Comparison of ENCODE assay signal across 23 mouse cellular contexts in the genomic region with DNA sequence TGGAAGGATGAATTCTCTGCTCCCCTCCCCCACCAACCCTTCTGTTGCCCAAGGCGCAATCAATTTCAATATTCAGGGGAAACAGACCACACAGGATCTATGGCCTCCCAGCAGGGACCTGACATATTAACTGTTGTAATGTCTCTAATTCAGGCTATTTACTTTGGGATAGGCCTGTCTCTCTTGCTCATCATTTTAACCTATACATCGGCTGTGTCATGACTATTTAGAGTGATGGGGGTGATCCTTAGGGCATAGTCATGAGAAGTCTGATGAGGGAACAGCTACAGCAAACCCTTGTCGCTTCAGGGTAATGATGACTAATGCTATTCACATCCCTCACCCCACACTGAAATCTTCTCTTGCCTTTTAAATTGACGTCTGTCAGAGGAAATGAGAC.
DNase-seq lines count a peak whose midpoint lies in the region; ATAC-seq and TF ChIP-seq lines count a peak whose summit lies in the region.
"Had no signal": no experiment of that assay in that cellular context is flagged by ENCODE, and none has a peak within 500 bp of the region (broad histone marks: within the 10 kb centered on the region; RNA-seq: fewer than 3 reads in every experiment).

No protein-coding gene starts in this region.

- no peaks in the 10 kb centered on the region for H3K9me3 ChIP-seq in hindbrain, embryonic 13.5 days
- H3K9me3 ChIP-seq in hindbrain, embryonic 16.5 days (ENCODE audit: control insufficient read depth, low read length) = no peaks in the 10 kb centered on the region
- H3K9me3 ChIP-seq: embryonic facial prominence, embryonic 12.5 days; intestine, embryonic 15.5 days; liver, embryonic 13.5 days; stomach, embryonic 15.5 days had no signal

- no peaks in the 10 kb centered on the region for H3K27me3 ChIP-seq in hindbrain, embryonic 13.5 days
- H3K27me3 ChIP-seq in hindbrain, embryonic 16.5 days (replicated peaks; ENCODE audit: control insufficient read depth, insufficient read depth, low read length) = no peaks in the 10 kb centered on the region
- H3K27me3 ChIP-seq: embryonic facial prominence, embryonic 12.5 days; intestine, embryonic 15.5 days; liver, embryonic 13.5 days; stomach, embryonic 15.5 days had no signal

- no peaks in the 10 kb centered on the region for H3K36me3 ChIP-seq in hindbrain, embryonic 13.5 days
- no peaks in the 10 kb centered on the region for H3K36me3 ChIP-seq in hindbrain, embryonic 16.5 days (ENCODE audit: control insufficient read depth, insufficient read depth, low read length)
- H3K36me3 ChIP-seq: embryonic facial prominence, embryonic 12.5 days; intestine, embryonic 15.5 days; liver, embryonic 13.5 days; stomach, embryonic 15.5 days had no signal

- no peak overlapping the region for H3K27ac ChIP-seq in hindbrain, embryonic 13.5 days
- no peak overlapping the region for H3K27ac ChIP-seq in hindbrain, embryonic 16.5 days (ENCODE audit: low read depth, low read length)
- H3K27ac ChIP-seq: embryonic facial prominence, embryonic 12.5 days; intestine, embryonic 15.5 days; left cerebral cortex, adult 2 months; liver, embryonic 13.5 days; stomach, embryonic 15.5 days had no signal

- DNase-seq in brain, embryonic 14.5 days (ENCODE audit: low read depth) = peak; percentile 47
- peak; percentile 45 for DNase-seq in mesoderm, embryonic 11.5 days (ENCODE audit: low read depth, low spot score)
- DNase-seq in retina, embryonic 14.5 days (ENCODE audit: low spot score) = peak; percentile 63
- no peak for DNase-seq in lung, postnatal 36 days
- no peak for DNase-seq in cerebellum, adult 18-20 months
- DNase-seq: adrenal gland, adult 8-10 months; cerebellum, adult 9-10 months; gastrocnemius, postnatal 14 days; heart, adult 11 months; kidney, adult 8-10 months; kidney, postnatal 10 days; liver, embryonic 13.5 days; lung, adult 2 months; thymus, postnatal 25 days had no signal

- no peak for TF ChIP-seq CTCF in brain, embryonic 14.5 days (IDR thresholded peaks at IDR 0.05; ENCODE audit: borderline replicate concordance, extremely low read depth, insufficient read depth, insufficient read length)

- H3K4me1 ChIP-seq in hindbrain, embryonic 13.5 days (replicated peaks) = peaks cover 7% of the 10 kb centered on the region; the same call in 1 of the 2 replicates
- H3K4me1 ChIP-seq in hindbrain, embryonic 16.5 days (ENCODE audit: control insufficient read depth, insufficient read depth, low read depth, low read length) = no peaks in the 10 kb centered on the region
- H3K4me1 ChIP-seq: embryonic facial prominence, embryonic 12.5 days; intestine, embryonic 15.5 days; liver, embryonic 13.5 days; stomach, embryonic 15.5 days had no signal

- H3K4me3 ChIP-seq in hindbrain, embryonic 13.5 days = no peak overlapping the region
- no peak overlapping the region for H3K4me3 ChIP-seq in hindbrain, embryonic 16.5 days (ENCODE audit: low read length)
- H3K4me3 ChIP-seq: embryonic facial prominence, embryonic 12.5 days; erythroblast, embryonic 14.5 days; intestine, embryonic 15.5 days; left cerebral cortex, adult 2 months; liver, embryonic 13.5 days; stomach, embryonic 15.5 days had no signal

- 54% methylated on average over 4 of the region's 4 CpGs for WGBS in hindbrain, embryonic 13.5 days
- 48% methylated on average over 4 of the region's 4 CpGs for WGBS in hindbrain, embryonic 16.5 days

- TF ChIP-seq POLR2A in brain, embryonic 14.5 days (IDR thresholded peaks at IDR 0.05; ENCODE audit: borderline replicate concordance, extremely low read depth, insufficient read depth, insufficient read length, poor library complexity, severe bottlenecking) = no peak

- 0 out of 2 replicates have a peak, but pooled peaks have one; percentile 28 for ATAC-seq in hindbrain, embryonic 13.5 days (ENCODE audit: low FRiP score)
- ATAC-seq in hindbrain, embryonic 16.5 days = no peak
- ATAC-seq: forebrain, embryonic 16.5 days; intestine, embryonic 15.5 days had no signal

- no peak overlapping the region for H3K9ac ChIP-seq in hindbrain, embryonic 13.5 days
- no peak overlapping the region for H3K9ac ChIP-seq in hindbrain, embryonic 16.5 days (ENCODE audit: low read depth, low read length)
- H3K9ac ChIP-seq: embryonic facial prominence, embryonic 12.5 days; intestine, embryonic 15.5 days; liver, embryonic 13.5 days; stomach, embryonic 15.5 days had no signal

- no peak overlapping the region for H3K4me2 ChIP-seq in hindbrain, embryonic 13.5 days
- H3K4me2 ChIP-seq in hindbrain, embryonic 16.5 days (ENCODE audit: low read length) = no peak overlapping the region
- H3K4me2 ChIP-seq: embryonic facial prominence, embryonic 12.5 days; heart, embryonic 11.5 days; intestine, embryonic 15.5 days; liver, embryonic 13.5 days; stomach, embryonic 15.5 days had no signal

Comparison
In these comparisons a context has a peak if more than half of its experiments do, and no peak if none do; other contexts are left out.
1. DNase-seq: peak in brain, embryonic 14.5 days (single experiment), mesoderm, embryonic 11.5 days (single experiment) and retina, embryonic 14.5 days (single experiment); none in lung, postnatal 36 days (single experiment) and cerebellum, adult 18-20 months (0 of 2).